Mouse (Mus musculus) B cell, adult 67 days (primary cell): ENCODE results near the gene Gm10697. TPM values are rescaled to one million over a fixed set of nuclear protein-coding genes. Genes with fewer than 3 reads are reported as not detected.

Source experiments
- total RNA-seq, 2 experiments: library from RNA; stranded (reverse); gene quantifications; 4 replicates each; pipeline ENCODE4 v1.2.4; 2023

Gm10697 gene
- not detected for total RNA-seq

GRCm38 (mm10) chr3:94072544-94072943 lies at the start of gene Gm10697:
TSS of gene Gm10697 (minus strand) at chr3:94072644.

GRCm38 (mm10) chr3:94054785-94055184 lies 17.7 kb downstream of the Gm10697 start, which contains the start of gene Gm9125:
TSS of gene Gm9125 (minus strand) at chr3:94054885.

Other genes starting within 250 kb of the Gm10697 start
- gene Tdpoz3, start 246.6 kb downstream of the Gm10697 start, total RNA-seq, result not detected
- gene Gm9117, start 129.1 kb downstream of the Gm10697 start, total RNA-seq, result not detected
- gene Tdpoz5, start 111.3 kb downstream of the Gm10697 start, total RNA-seq, result not detected
- not detected for gene Gm9125, start 17.8 kb downstream of the Gm10697 start, total RNA-seq
- not detected for gene Gm10696, start 105.5 kb upstream of the Gm10697 start, total RNA-seq
- not detected for gene Gm5286, start 124.1 kb upstream of the Gm10697 start, total RNA-seq
- gene Gm4778, start 191.4 kb upstream of the Gm10697 start, total RNA-seq, result not detected
- 1 to 10 TPM; 1.6 to 3.6 TPM for gene Them4, start 237.4 kb upstream of the Gm10697 start, total RNA-seq